Mouse (Mus musculus) cerebellum, adult 18-20 months (tissue): ENCODE results near the gene Spsb2.

Experiments
- DNase-seq, 2 experiments: peaks; one replicate each; pipeline ENCODE4 v3.0.0; 2021

Gene Spsb2

GRCm38 (mm10) chr6:124859725-124860124 is 51.3 kb downstream of the Spsb2 start:
- peak; percentile 93 to 94 for DNase-seq
